Mouse (Mus musculus) yolk sac, embryonic 10.5 days (tissue): ENCODE data around the gene Ak1.

ENCODE experiments used
- DNase-seq: peaks from one replicate; pipeline ENCODE4 v3.0.0-alpha.2; 2017; ENCODE audit warnings: low spot score

Gene Ak1

DNA sequence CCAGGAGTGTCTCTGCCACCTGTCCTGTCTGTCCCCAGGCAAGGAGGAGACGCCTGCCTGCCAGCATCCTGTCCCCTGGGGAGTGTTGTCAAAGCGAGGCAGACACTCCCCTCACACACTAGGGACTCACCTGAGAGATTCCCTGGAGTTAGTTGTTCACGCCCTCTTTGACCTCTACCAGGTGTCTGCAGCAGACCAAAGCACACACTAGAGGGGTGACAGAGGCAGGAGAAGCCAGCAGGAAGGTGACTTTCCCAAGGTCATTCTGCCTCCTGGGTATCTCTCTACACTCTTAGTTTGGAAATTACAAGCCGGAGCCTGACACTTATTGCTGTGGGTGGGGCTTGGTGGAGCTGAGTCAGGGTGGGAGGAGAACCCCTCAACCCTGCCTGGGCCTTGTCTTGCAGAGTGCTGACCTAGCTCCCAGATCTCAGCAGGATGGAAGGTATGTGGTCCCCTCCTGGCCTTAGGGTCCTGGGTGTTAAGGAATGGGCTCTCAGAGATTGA lies 6.5 kb downstream of the Ak1 start:
- no peak for DNase-seq

DNA sequence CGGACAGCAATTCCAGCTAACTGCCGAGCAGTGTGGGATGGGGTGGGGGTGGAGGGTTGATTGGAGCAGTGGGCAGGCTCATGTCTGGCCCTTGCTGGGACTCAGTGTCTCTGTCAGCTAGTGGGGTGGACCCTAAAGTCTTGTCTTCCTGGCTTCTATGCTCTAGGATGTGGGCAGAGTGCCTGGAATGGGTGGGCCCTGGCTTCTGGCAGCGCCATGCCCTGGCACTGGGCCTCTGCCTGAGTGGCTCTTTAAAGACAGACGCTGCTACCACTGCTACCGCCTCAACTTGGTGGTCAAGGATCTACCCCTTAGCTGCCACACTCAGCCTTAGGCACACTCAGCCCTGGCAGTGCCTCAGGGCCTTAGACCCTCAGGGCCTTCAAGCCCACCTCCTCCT lies 7.2 kb downstream of the Ak1 start:
- DNase-seq: no peak

DNA sequence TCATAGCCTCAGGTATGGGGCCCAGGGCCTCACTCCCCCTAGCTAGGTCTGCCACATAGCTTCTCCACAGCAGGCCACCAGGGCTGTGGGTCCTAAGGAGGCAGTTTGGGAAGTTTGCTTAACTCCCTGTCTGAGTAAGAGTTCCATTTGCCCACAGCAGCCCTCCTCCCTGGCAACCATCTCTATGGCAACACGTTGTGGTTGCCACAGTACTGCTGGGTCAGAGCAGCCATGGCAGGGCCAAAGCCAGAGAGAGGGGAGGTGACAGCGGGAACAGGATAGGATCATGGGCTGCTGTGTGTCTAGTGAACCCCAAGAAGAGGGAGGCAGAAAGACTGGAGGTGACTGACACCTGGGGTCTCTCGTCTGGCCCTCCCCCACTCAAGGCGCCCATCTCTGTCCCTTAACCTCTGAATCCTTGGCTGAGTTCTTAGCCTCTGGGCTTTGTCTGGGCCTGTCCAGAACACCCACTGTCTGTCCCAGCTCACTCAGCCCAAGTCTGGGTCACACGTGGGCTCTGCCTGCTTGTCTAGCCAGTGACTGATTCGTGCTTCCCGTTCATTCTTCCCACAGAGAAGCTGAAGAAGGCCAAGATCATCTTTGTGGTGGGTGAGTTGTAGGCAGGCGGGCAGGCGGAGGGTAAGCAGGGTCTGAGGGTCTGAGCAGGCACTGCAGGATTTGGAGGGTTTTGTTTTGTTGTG lies 7.9 kb downstream of the Ak1 start:
- DNase-seq: no peak

DNA sequence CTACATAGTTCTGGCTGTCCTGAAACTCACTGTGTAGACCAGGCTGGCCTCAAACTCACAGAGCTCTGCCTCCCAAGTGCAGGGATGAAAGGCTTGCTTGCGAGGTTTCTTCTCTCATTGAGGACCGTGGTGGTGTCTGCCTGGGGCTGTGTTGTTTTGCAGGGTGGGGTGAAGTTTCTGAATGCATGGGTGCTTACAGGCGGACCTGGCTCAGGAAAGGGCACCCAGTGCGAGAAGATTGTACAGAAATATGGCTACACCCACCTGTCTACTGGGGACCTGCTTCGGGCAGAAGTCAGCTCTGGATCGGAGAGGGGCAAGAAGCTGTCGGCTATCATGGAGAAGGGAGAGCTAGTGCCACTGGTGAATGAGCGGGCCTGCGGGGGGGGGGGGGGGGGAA lies 8.5 kb downstream of the Ak1 start:
- no peak for DNase-seq

DNA sequence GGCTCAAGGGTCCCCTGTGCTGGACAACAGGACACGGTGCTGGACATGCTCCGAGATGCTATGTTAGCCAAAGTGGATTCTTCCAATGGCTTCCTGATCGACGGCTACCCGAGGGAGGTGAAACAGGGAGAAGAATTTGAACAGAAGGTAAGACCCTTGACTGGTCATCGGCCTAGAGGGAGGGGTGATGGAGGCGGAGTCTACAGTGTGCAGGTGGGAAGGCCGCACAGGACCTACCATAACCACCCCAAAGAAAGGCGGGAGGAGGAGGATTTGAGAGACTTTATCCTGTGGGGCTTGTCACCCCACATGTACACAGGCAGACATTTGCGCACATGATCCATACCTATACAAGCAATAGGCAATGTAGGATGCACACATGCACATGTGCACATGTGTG lies 9.5 kb downstream of the Ak1 start:
- no peak for DNase-seq

DNA sequence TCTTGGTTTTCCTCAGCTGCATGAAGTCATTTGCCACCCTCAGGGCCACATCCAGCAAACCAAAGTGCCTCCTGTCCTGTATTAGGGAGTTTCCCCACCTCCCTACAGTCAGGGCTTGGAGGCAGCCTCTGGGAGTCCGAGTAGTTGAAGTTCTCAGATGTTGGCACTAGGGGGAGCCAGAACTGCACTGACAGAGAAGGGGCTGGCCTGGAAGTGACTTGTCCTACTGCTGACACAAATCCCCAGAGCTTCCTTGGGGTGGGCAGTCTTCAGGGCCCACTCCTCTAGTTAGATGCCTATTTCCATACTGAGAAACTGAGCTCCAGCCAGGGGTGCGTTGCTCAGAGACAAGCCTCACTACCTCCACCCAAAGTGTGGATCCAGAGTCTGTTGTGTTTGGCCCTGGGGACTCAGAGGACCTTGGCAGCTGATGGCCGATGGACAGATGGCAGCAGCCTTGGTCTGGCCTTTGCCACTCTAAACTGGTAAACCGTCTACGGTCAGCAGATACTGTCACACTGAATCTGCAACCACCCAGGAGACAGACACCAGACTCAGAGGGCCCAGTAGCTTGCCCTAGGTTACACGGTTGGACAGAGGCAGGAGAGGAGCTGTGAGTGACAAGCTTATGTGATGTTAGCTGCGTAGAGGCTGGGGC lies 10.3 kb downstream of the Ak1 start:
- DNase-seq: peak; percentile 81

DNA sequence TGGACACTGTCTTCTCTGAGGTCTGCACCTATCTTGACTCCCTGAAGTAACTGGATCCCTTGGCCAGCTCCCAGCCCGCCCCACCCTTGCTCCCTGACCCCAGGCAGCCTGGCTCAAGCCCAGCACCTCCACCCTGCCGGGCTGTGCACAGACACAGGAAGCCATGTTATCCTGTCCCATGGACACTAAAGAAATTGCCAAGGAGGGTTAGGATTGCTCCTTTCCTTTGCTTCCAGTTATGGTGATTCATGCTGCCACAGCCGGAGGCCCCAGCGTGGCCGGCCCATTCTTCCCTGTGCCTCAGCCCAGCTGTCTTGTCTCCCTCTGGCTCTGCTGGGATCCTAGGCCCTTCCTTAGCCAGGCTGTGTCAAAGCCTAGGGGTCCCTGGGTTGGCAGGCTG lies 12.1 kb downstream of the Ak1 start:
- DNase-seq: no peak

DNA sequence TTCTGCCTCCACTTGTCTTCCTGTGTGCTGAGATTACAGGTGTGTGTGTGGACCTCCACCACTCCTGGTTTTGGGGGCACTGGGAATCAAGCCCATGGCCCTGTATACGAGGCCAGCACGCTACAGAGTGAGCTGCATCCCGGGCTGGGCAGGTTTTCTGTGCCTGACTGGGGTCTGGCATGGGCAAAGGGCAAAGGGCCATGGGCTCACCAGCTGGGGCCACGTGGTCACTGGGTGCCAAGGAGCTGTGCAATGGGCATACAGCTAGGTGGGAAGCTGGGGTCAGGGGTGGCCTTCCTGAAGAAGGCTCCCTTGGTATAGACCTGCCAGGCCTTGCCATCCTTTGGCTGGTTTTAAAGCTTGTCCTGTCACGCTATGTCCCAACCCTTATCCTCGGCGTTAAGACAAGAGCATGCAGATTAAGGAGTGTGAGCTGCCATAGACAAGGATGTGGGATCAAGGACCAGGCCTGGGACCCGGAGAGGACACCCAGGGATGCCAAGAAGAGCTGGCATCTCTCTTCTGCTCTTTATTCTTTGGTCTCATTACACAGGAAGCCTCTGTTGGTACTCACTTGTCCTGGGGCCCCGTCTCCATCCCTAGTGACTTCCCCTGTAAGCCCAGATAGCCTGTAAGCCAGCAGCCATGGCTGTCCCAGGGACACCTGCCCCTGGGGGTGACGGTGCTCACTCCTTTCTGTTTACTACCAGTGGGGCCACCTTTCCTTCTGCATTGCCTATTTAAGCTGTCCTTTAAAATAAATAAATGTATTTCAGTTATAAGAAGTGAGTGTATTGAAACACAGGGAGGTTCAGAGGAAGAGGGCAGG lies 12.9 kb downstream of the Ak1 start:
- no peak for DNase-seq

DNA sequence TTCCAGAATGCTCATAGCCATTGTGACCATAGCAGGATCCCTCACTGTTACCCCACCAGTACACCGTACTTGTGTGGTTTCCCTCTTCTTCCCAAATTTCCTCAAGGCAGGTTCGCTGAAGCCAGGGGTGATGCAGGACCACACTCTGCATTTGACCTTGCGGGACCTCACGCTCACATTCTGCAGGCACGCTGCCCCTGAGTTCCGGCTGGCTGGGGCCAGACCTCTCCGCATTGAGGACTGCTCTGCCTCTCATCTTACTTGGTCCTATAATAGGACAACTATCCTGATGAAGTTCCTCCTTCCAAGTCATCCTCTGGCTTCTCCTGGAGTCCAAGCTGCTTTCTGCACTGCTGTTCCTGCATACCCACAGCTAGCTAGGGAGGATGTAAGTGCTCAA lies 15.1 kb downstream of the Ak1 start:
- no peak for DNase-seq

DNA sequence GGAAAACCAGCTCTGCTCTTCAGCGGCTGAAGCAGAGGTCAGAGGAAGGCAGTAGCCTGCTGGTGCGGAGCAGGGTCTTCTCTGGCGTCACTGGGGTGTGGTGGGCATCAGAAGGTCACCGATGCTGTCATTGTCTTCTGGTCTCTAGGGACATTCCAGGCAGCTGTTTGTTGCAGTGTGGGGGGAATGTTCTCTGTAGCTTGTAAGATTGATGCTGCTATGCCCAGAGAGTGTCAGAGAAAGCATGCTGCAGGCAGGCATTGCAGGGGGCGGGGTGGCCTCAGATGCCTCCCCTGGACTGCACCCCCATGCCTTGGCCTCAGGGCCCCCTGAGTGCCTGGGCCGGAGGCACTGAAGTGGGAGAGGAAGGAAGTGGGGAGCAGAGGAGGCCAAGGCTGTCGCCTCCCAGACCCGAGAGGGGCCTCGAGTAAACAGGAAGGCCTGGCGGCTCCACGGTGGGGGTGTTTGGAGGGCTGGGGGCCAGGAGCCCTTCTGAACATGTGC lies 16.3 kb downstream of the Ak1 start:
- peak; percentile 51 for DNase-seq

DNA sequence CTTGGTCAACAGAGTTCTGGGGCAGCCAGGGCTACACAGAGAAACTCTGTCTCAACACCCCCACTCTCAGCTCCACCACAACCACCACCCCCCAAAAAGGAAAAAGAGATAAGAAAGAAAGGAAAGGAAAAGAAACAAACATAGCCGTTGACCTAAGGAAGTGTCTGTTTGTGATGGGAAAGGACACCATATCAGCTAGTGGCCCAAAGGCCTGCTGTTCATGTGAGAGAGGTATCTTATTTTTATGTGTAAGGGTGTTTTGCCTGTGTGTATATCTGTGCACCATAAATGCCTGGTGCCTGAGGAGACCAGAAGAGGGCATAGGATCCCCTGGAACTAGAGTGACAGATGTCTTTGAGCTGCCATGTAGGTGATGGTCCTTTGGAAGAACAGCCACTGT lies 18.1 kb downstream of the Ak1 start:
- DNase-seq: no peak

DNA sequence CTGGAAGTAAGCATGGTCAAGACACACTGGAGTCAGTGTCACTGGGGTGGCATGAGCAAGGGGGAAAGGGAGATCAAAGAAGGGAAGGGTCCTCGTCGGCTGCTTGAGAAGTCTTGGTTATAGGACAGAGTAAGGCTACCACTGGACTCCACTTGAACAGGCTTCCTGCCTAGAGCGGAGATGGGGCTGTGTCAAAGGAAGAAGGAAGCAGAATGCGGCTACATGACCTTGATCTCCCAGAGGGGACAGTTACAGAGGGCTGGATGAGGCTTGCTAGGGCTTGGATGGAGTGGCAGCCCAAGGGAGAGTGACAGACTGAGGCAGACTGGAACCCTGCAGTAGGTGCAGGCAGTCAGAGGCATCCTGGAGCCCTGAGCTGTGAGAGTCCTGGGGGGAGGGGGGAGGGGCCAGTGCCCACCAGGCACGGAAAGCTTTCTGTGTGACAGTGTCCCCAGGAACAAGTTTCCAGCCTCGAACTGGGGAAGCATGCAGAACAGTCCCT lies 19.0 kb downstream of the Ak1 start:
- DNase-seq: no peak

DNA sequence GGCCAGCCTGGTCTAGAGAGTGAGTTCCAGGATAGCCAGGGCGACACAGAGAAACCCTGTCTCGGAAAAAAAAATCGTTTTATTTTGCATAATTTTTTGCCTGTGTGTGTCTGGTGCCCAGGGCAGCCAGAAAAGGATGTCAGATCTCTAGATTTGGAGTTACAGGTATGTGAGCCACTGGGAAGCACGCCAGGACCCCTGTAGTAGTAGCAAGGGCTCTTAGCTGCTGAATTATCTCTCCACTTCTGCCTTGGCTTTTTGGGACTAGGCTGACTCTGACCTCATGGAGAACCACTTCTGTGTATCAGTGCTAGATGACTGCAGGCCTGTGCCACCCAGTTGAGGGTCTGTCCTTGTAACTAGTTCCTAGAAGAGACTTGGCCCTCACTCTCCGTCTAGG lies 20.3 kb downstream of the Ak1 start:
- no peak for DNase-seq

DNA sequence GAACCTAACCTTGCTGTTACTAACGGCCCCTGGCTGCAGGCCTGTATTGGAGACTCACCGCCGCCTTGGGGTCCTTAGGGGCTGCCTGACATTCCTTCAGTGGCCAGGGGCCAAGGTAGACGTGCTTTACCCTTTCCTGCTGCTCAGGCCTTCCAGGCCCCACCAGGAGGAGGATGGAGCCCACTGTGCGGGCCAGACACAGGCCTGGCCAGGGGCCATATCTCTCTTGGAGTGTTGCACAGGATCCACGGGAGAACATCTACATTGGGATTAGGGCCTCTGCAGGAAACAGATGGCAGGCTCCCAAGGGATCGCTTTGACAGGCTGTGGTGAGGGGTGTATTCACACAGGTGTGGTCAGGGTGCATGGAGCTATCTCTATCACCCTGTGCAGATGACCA lies 21.3 kb downstream of the Ak1 start:
- DNase-seq: no peak

DNA sequence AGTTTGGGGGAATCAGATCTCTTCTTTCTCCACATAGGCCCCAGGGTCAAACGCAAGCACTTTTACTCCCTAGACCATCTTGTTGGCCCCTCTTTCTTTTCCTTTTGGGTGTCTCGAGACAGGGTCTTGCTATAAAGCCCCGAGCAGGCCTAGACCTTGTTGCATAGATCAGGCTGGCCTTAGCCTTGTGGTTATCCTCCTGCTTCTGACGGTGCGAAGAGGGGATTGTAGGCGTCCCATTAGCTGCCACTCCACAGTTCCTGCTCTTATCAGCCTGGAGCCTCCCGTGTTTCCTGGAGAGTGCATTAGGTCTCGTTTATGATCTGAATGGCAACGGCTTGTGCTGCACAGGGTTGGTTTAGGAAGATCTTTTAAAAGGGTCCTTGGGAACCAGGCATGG lies 22.5 kb downstream of the Ak1 start:
- DNase-seq: no peak

DNA sequence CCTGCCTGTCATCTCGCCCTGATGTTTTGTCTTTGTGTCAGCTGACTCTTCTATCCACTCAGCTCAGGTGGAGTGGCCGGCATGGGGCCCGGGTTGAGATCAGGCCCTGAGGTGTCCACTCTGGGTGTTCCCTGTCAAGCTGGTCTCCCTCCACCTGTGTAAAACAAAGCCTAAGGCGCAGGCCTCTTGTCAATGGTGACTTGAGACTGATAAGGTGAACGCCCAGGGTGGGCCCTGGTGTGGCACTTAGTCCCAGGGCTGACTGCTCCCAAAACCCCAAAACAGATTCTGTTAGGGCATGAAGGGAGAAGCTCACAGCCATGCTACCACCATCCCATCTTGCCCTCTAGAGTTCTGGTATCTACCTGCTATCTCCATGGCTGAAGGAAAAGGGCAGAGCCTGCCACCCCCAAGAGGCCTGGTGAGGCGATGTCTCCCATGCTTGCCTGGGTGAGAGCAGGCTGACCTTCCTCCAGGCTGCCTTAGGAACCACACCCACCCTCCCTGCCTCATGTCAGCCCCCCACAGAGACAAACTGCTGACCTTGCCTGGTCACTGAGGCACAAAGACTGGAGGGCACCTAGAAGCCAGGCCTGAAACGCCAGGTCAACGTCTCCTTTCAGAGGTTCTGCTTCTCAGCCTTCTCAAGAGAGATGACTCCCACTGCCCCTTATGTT lies 23.4 kb downstream of the Ak1 start:
- no peak for DNase-seq

DNA sequence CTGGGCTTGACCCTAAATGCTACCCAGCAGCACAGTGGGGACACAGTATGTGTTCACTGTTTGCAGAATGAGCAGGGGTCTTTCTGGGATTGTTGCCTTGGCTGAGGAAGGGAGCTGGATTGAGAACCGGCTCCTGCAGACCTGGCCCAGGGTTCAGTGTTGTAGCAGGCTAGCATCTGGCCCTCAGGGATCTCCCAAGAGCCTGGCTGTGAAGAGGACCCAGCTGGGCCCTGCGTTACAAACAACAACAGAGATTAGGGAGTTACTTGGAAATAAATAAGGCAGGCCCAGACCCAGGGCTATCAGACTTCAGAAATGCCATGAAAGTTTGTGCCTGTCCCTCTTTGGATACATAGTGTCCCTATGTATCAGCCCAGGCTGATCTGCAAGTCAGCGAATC lies 24.1 kb downstream of the Ak1 start:
- no peak for DNase-seq

DNA sequence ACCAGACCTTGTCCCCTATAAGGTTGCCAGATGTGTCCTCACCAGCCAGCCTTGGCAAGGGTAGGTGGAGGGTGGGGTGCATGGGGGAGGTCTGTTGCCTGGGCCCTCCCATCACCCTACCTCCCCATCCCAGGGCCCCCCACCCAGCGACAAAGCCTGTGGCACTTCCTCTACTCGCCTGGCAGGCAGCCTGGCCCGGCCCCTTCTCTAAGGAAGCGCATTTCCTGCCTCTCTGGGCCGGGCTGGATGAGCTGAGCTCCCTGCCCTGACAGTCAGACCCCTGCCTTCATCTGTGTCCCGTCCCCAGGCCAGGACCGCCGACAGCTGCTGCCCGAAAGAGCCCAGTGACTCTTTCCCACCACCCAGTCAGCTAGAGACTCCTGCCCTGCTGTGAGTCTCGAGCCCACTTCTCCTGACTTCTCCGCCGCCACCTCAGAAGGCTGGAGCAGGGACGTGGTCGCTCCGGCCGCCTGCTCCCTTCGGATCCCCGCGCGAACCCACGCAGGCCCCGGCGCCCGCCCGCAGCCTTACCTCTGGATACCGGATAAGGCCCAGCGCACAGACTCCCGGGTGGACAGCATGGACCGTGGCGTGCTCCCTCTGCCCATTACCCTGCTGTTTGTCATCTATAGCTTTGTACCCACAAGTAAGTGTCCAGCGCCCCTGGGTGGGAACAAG lies 25.0 kb downstream of the Ak1 start, which contains the start of gene Eng:
Gene Eng, plus strand, starts transcription at position 217 of the 678 bp plus-strand sequence.
- DNase-seq: no peak

DNA sequence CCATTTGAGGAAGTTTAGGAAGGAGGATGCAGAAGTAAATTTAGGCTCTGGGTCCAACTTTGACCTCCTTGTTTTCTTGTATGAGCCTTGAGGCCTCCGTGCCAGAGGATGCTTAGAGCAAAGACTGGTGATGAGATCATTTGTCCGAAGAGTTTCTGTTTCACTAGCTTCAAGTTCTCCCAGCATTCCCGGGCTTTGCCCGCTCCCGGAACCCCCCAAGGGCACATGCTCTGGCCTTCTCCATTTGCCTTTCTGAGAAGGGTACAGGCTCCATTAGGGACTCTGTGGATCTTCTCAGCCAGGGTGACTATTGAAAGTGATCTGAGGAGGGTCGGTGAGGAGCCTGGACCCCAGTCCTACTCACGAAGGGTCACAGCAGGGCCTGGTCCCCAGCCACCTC lies 25.8 kb downstream of the Ak1 start:
- DNase-seq: no peak

DNA sequence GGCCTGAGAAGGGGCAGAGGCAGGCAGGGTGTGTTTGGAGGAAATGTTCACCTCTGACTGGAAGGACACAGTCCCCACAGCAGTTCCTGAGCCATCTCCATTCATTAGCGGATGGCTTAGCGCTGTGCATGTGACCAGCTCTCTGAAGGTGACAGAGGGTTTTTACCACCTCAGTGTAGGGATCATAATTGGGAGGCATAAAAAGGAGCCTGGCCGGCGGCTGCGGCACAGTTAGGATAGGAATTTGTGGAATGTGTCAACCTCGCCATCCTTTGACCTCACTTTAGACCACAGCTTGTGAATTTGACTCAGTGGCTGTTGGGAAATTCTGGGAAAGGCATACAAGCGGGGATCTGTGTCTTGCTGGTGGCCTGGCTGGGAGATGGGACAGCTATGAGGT lies 32.2 kb downstream of the Ak1 start:
- no peak for DNase-seq

DNA sequence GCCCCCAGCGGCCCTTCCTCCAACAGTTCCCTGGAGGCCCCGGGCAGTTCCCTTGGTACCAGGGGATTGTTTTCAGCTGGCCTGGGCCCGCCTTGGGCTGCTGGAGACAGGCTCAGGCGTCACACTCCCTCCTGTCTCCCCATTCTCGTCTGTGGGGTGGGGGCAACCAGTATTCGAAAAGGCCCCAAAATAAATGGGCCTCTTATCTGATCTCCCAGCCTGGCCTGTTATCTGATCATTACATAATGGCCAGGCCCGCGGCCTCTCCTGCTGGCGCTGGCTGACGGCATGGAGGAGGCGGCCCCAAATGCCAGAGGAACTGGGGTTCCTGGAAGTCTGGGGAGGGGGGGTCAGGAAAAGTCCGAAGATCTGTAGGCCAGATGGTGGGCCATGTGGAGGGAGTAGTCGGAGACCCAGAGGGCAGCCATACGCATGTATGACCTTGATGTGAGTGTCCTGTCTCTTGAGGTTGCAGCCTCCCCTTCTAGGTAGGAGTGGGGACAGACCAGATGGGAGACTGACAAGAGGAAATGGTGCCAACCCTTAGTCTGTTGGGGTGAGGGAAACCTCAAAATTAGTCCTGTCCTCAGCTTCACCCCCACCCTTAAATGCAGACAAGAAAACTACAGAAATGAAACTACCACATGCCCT lies 33.3 kb downstream of the Ak1 start:
- DNase-seq: no peak
